Mouse (Mus musculus) stomach, embryonic 14.5 days (tissue): ENCODE data around the gene Eps8. TPM values are rescaled to one million over a fixed set of nuclear protein-coding genes. Genes with fewer than 3 reads are reported as not detected.

Source experiments
- ATAC-seq: fragments of 200-750 bp; cut with Nextera tagmentation; 2 replicates; pipeline ENCODE4 v1.8.0; 2017; ENCODE audit warnings: low read depth, moderate TSS enrichment; ENCODE audit not compliant: insufficient number of reproducible peaks, insufficient read depth, low FRiP score
- H3K27ac ChIP-seq: fragments of 300-500 bp; sonication (generic); 2 replicates; pipeline ENCODE4 v1.5.1; 2014; ENCODE audit warnings: mild to moderate bottlenecking, low read length, moderate library complexity, mixed read lengths
- H3K27me3 ChIP-seq: fragments of 300-500 bp; sonication (generic); 2 replicates; pipeline ENCODE4 v1.6.1; 2014; ENCODE audit warnings: low read length, control low read depth, mixed read lengths; ENCODE audit not compliant: control insufficient read depth, insufficient read depth
- H3K36me3 ChIP-seq: fragments of 300-500 bp; sonication (generic); 2 replicates; pipeline ENCODE4 v1.6.1; 2014; ENCODE audit warnings: mild to moderate bottlenecking, control low read depth, low read length, moderate library complexity, mixed read lengths; ENCODE audit not compliant: control insufficient read depth, insufficient read depth
- H3K4me1 ChIP-seq: fragments of 300-500 bp; sonication (generic); 2 replicates; pipeline ENCODE4 v1.6.1; 2014; ENCODE audit warnings: low read length, control low read depth, mixed read lengths; ENCODE audit not compliant: control insufficient read depth, insufficient read depth
- H3K4me2 ChIP-seq: fragments of 300-500 bp; sonication (generic); replicated peaks from 2 replicates; pipeline ENCODE4 v1.6.1; 2014; ENCODE audit warnings: low read depth, low read length, control low read depth
- H3K4me3 ChIP-seq: fragments of 300-500 bp; sonication (generic); 2 replicates; pipeline ENCODE4 v1.5.1; 2014; ENCODE audit warnings: low read depth, low read length, control low read depth
- H3K9ac ChIP-seq: fragments of 300-500 bp; sonication (generic); replicated peaks from 2 replicates; pipeline ENCODE4 v1.6.1; 2014; ENCODE audit warnings: low read depth, mild to moderate bottlenecking, control low read depth, low read length, moderate library complexity, mixed read lengths
- H3K9me3 ChIP-seq: fragments of 300-500 bp; sonication (generic); 2 replicates; pipeline ENCODE4 v1.6.1; 2016; ENCODE audit warnings: low read depth, low read length, control low read depth; ENCODE audit not compliant: control insufficient read depth
- WGBS: fragments of 180-500 bp; shearing (Covaris S2); extraction: QIAGEN DNeasy Blood & Tissue Kit; methylation state at CpG from one replicate; pipeline ENCODE4 v1.1.7; 2014; 5-methylcytosine and 5-hydroxymethylcytosine counted together
- polyA plus RNA-seq: library from polyadenylated mRNA; unstranded; fragments of >200 nt; fragmentation: Nextera tagmentation; extraction: Ambion mirVana; gene quantifications from 2 replicates; pipeline ENCODE4 v1.2.1, GENCODE M21; 2014

Gene Eps8
- polyA plus RNA-seq, 1 experiment from 2014 or later = 21.6 TPM

GRCm38 (mm10) chr6:137582207-137582889 lies 72.3 kb downstream of the Eps8 start:
- Histone ChIP-seq H3K4me3 (no peak overlapping the region), H3K4me2 (no peak overlapping the region), H3K27me3 (no peaks in the 10 kb centered on the region), H3K4me1 (no peaks in the 10 kb centered on the region), H3K36me3 (no peaks in the 10 kb centered on the region), H3K9me3 (no peaks in the 10 kb centered on the region), H3K9ac (no peak overlapping the region), H3K27ac (no peak overlapping the region)
- 83% methylated on average over 19 of the region's 19 CpGs for WGBS
- ATAC-seq = no peak

DNA sequence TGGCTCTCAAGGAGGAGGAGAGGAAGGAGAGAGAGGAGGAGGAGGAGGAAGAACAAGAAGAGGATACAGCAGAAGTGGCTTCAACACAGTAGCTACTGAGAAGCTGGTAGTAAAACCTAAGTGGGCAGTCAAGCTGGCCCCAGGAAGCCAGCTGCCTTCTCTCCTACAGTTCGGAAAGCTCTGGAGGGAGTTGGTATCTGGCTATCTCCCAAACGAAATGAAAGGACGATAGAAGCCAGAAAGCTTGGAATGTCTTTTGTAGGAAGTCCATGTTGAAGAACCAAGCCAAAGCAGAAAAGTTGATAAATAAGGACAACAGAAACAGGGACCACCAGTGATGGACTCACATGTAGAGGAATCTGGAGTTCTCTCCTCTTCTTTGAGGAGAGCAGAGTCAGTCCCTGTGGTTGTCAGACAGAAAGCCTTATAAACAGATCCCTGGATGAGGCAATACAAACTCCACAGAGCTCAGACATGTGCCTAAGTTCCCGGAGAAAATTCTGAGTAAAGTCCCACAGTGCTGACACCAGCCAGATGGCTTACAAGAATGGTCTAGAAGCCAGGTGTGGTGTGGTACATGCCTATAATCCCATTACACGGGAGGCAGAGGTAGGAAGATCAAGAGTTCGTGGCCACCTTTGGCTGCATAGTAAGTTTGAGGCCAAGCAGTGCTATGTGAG lies 73.2 kb downstream of the Eps8 start:
- H3K4me3 ChIP-seq = no peak overlapping the region
- no peak overlapping the region for H3K9ac ChIP-seq
- H3K9me3 ChIP-seq = no peaks in the 10 kb centered on the region
- H3K4me1 ChIP-seq = no peaks in the 10 kb centered on the region
- H3K36me3 ChIP-seq = no peaks in the 10 kb centered on the region
- 73% methylated on average over 6 of the region's 6 CpGs for WGBS
- ATAC-seq = no peak
- H3K27me3 ChIP-seq = no peaks in the 10 kb centered on the region
- H3K4me2 ChIP-seq = no peak overlapping the region
- H3K27ac ChIP-seq = no peak overlapping the region

GRCm38 (mm10) chr6:137580503-137580902 lies 74.2 kb downstream of the Eps8 start:
- H3K4me3 ChIP-seq = no peak overlapping the region
- no peak overlapping the region for H3K9ac ChIP-seq
- H3K36me3 ChIP-seq = no peaks in the 10 kb centered on the region
- no peaks in the 10 kb centered on the region for H3K4me1 ChIP-seq
- WGBS = 82% methylated on average over 5 of the region's 5 CpGs
- no peak overlapping the region for H3K27ac ChIP-seq
- no peaks in the 10 kb centered on the region for H3K27me3 ChIP-seq
- no peak overlapping the region for H3K4me2 ChIP-seq
- no peaks in the 10 kb centered on the region for H3K9me3 ChIP-seq
- no peak for ATAC-seq

GRCm38 (mm10) chr6:137576670-137577371 lies 77.9 kb downstream of the Eps8 start:
- Histone ChIP-seq H3K27ac (no peak overlapping the region), H3K9me3 (no peaks in the 10 kb centered on the region), H3K4me2 (no peak overlapping the region), H3K4me3 (no peak overlapping the region), H3K36me3 (no peaks in the 10 kb centered on the region), H3K27me3 (no peaks in the 10 kb centered on the region), H3K9ac (no peak overlapping the region), H3K4me1 (no peaks in the 10 kb centered on the region)
- 74% methylated on average over 12 of the region's 12 CpGs for WGBS
- no peak for ATAC-seq

GRCm38 (mm10) chr6:137576091-137576490 lies 78.6 kb downstream of the Eps8 start:
- Histone ChIP-seq H3K4me3 (no peak overlapping the region), H3K4me1 (no peaks in the 10 kb centered on the region), H3K4me2 (no peak overlapping the region), H3K9ac (no peak overlapping the region), H3K27me3 (no peaks in the 10 kb centered on the region), H3K27ac (no peak overlapping the region), H3K9me3 (no peaks in the 10 kb centered on the region), H3K36me3 (no peaks in the 10 kb centered on the region)
- 88% methylated on average over 4 of the region's 4 CpGs for WGBS
- ATAC-seq = no peak

- WGBS = 66% methylated on average over 7 of the region's 7 CpGs
- Histone ChIP-seq H3K4me1 (no peaks in the 10 kb centered on the region), H3K36me3 (no peaks in the 10 kb centered on the region), H3K27me3 (no peaks in the 10 kb centered on the region), H3K9ac (no peak overlapping the region), H3K27ac (no peak overlapping the region), H3K4me3 (no peak overlapping the region), H3K4me2 (no peak overlapping the region), H3K9me3 (no peaks in the 10 kb centered on the region)
- ATAC-seq = no peak
These were observed 80.8 kb downstream of the Eps8 start for GRCm38 (mm10) chr6:137573897-137574296.

DNA sequence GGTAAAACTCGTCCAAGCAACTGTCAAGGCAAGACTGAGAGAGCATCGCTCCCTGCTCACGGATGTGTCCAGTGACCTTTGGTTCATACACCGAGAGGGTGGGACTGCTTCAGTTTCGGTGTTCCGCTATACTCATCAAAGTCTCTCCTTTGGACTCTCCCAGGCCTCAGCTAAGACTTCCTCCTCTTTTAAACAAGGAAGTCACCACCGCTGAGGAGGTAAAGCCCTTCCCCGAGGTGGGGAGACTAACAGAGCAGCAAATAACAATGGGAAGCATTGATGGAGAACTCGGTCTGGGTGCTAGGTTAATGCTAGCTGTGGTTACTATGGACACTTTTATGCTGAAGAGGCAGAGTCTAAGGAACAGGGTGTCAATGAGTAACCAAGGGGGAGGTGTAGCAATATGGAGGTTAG lies 84.0 kb downstream of the Eps8 start:
- Histone ChIP-seq H3K9ac (no peak overlapping the region), H3K27me3 (no peaks in the 10 kb centered on the region), H3K9me3 (no peaks in the 10 kb centered on the region), H3K4me3 (no peak overlapping the region), H3K36me3 (no peaks in the 10 kb centered on the region), H3K27ac (no peak overlapping the region), H3K4me1 (no peaks in the 10 kb centered on the region), H3K4me2 (no peak overlapping the region)
- no peak for ATAC-seq
- 68% methylated on average over 9 of the region's 9 CpGs for WGBS

DNA sequence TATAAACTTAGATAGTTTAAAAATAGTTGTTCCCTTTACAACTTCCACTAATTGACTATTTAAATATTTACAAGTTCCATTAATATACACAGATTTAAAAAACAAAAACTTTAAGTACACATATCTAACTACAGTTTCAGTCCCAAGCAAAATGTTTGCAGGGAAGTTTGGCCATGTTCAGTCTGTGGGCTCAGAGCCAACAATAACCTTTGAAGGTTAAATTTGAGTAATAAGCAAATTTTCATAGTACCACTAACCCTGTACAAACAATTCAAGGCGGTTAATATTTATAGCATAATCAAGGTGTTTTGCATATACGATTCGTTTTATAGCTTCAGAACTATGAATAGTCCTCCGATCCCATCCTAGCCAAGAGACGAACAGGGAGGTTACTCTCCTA lies 84.7 kb downstream of the Eps8 start:
- ATAC-seq = no peak
- Histone ChIP-seq H3K9ac (no peak overlapping the region), H3K4me2 (no peak overlapping the region), H3K4me1 (no peaks in the 10 kb centered on the region), H3K27me3 (no peaks in the 10 kb centered on the region), H3K4me3 (no peak overlapping the region), H3K36me3 (no peaks in the 10 kb centered on the region), H3K27ac (no peak overlapping the region), H3K9me3 (no peaks in the 10 kb centered on the region)
- WGBS = 80% methylated on average over 5 of the region's 5 CpGs
